Mouse (Mus musculus): ENCODE measurements around the gene Wrnip1. TPM values are rescaled to one million over a fixed set of nuclear protein-coding genes. Genes with fewer than 3 reads are reported as not detected.

The Wrnip1 gene
- total RNA-seq, 2 experiments from 2014 or later = 64.3 to 70.0 TPM

- DNase-seq (ENCODE audit: low spot score in 2 of 2) = no peak
Observed at GRCm38 (mm10) chr13:32803701-32804345, 2.0 kb downstream of the Wrnip1 start.

GRCm38 (mm10) chr13:32806820-32807219 is 5.0 kb downstream of the Wrnip1 start:
- DNase-seq (ENCODE audit: low spot score in 2 of 2) = no peak

- no peak for DNase-seq (ENCODE audit: low spot score in 2 of 2)
Observed at GRCm38 (mm10) chr13:32807624-32808023, 5.8 kb downstream of the Wrnip1 start.

DNA sequence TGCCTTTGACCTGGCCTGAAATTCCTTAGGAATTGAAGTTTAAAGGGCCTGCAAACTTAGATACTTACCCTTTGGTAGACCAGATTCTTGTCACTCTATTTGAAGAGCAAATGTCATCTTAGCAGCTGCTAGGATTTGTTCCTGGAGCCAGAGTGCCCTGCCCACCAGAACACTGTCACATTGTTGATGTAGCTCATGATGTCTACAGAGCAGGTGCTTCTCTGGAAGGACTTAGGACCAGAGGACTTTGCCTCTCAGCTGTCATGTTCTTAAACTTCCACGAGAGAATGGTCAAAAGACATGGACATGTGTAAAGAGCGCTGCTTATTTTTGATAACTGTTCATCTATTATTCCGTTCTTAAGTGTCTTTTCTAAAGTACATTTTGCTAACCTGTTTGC is 17.4 kb downstream of the Wrnip1 start:
- DNase-seq (ENCODE audit: low spot score in 2 of 2) = no peak

- no peak for DNase-seq (ENCODE audit: low spot score in 2 of 2)
Observed at GRCm38 (mm10) chr13:32819926-32820325, 18.1 kb downstream of the Wrnip1 start.

- no peak for DNase-seq (ENCODE audit: low spot score in 2 of 2)
Observed at GRCm38 (mm10) chr13:32821671-32822070, 19.8 kb downstream of the Wrnip1 start.

DNA sequence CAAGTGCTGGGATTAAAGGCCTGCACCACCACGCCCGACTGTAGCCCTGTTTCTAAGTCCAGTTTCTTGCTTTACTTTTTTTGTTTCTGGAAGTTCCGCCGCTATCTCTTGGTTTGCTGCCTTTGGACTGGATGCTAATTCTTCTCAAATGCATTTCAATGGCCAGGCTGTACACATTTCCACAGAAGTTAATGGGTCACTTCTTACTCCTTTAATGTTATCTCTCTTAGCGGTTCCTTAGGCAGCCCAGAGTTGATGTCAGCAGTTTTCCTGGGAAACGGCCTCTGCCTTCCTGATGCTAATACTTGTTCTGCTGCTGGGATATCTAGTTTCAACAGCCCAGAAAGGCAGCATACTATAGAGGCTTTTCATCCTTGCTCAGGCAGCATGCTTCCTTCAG is 21.3 kb downstream of the Wrnip1 start:
- no peak for DNase-seq (ENCODE audit: low spot score in 2 of 2)

DNA sequence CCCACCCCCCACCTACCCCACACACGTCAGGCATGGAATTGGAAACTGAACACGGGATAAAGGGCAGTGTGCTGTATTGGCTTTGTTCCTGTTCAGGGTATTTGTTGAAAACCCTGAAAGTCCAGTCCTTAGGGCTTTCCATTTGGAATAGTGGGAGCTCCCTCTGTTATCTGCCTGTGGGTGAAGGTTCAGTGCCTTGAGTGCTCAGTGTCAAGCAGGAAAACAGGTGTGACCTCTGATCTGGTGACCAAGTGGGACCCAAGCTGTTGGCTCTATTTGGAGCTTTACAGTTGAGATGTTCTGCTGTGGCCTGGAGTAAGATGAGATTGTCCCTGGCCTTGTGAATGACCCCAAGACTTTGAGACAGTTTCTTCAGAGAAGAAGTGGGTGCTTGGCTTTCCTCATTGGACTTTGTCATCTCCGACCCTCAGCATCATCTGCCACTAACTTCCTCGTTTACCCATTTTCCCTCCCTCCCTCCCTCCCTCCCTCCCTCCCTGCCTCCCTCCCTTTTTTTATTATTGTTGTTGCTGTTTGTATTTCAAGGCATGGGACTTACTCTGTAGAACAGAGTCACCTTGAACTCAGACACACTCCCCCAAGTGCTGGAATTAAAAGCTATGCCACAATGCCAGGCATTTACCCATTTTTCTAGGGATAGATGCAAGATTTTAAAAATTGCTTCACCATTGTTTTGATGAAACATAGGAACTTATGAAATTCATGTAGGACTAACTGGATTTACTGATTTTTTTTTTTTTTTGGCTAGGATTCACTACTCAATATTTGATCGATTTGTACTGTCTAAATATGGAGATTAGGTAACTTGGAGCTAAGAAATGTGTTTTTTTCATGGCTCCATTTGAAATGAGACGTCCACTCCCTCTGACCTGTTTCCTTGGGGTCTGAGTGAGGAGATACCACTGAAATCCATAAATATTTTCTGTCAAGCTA is 22.8 kb downstream of the Wrnip1 start:
- no peak for DNase-seq (ENCODE audit: low spot score in 2 of 2)

GRCm38 (mm10) chr13:32825546-32825945 is 23.7 kb downstream of the Wrnip1 start:
- DNase-seq (ENCODE audit: low spot score in 2 of 2) = no peak

DNA sequence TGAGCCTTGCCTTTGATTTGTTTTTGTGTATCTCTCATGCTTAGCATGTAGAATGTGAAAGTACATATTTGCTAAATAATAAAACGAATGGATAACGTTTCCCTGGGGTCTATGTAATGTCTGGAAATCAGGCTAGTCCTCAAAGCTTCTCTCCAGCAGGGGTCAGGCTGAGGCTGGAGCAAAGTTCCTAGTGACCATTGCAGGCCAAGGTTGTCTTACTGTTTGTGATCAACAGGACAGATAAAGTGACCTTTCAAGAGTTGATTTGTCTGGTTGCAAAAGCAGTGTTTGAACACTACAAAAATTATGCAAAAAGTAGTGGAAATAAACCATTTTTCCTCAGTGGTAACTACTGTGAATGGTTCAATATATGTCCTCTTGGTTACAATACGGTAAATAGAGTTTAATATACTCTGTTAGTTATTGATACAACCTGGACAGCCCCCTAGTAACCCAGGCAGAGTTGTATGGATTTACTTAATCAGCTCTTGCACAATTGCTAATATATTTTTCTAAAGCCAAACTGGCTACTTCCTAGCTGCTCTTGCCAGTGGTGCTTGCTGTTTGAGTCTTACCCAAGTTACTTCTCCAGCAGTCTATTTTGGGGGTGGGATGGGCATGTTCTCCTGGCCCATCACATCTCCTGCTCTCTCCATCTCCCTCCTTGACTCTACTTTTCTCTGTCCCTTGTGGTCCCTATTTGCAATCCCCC is 25.4 kb downstream of the Wrnip1 start:
- no peak for DNase-seq (ENCODE audit: low spot score in 2 of 2)

DNA sequence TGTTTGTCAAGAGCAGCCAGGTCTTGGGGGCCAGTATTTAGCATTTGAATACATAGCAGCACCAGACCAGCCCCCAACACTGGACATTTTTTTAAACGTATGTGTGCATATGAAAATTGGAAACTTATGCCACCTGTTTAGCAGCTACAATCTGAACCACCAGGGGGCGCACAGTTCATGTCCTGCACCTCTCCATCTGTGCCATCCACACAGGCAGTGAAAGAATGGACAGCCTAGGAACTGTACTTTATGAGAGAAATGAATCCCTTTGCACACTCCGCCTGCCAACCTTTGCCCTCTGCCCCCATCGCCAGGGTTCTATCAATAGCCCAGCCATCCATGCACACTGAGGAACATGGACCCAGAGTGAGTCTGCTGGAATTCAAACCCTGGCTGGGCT is 26.1 kb downstream of the Wrnip1 start:
- DNase-seq (ENCODE audit: low spot score in 2 of 2) = peak; percentile 57 to 65

DNA sequence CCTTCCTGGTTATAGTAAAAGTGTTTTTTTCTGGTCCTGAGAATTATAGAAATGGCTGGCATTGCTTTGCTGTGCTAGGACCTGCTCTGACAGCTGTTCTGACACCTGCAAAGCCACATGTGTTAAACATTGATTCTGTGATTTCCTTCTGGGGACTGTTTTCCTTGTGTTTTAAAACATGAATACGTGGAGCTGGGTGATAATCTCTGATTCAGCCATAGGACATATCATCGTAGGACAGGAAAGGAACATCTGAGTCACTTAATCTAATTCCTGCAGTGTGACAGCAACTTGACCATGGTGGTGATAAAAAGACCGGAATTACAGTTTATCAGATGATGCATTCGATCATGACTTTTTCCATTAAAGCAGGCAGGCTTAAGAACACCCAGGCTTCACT is 27.0 kb downstream of the Wrnip1 start:
- DNase-seq (ENCODE audit: low spot score in 2 of 2) = no peak

DNA sequence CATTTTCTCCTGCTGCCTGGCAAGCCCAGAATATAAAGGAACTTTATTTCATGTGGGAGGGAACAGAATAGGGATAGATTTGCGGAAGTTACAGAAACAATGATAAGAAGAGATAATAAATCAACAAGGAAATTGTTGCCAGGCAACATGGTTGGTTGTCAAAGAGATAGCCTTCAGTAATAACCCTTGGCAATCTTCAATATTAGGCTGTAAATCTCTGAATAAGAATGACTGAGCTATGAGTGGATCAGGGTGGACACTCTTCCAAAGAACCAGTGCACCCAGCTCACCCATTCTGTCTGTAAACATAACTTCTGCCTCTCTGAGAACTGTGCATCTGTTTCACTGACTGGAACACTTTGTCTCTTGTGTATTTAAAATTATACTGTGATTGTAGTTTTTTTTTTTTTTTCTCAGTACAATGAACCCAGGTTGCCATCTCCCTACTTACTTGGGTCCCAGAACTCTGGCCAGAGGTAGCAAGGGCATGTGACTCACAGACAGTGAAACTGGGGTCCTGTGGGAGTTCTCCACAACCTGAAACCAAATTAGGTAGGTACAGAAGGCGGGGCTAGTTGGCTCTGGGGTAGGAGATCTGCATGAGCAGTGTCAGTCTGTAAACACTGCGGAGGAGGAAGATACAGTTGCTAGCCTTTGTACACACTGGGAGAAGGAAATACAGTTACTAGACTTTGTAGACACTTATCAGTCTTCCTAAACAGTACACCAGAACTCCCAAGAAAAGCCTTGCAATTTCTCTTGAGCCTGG is 29.9 kb downstream of the Wrnip1 start:
- DNase-seq (ENCODE audit: low spot score in 2 of 2) = no peak

DNA sequence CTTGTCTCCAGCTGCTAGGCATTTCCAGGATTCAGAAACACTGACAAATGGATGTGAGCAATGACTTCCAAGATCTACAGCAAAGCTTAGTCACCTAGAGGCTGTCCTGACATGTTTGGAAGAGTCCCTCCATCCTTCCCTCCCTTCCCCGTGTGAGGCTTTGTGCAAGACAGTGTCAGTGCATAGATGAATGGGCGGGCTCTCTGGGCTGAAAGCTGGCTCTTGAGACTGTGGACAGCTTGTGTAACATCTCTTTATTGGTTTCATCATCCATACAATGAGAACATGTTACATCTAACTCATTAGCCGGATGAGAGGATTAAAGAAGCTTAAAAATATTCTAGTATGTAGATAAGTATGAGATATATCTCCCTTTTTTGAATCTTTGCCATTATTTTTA is 30.9 kb downstream of the Wrnip1 start:
- no peak for DNase-seq (ENCODE audit: low spot score in 2 of 2)

- DNase-seq (ENCODE audit: low spot score in 2 of 2) = no peak
Observed at GRCm38 (mm10) chr13:32833237-32833636, 31.4 kb downstream of the Wrnip1 start.

- no peak for DNase-seq (ENCODE audit: low spot score in 2 of 2)
Observed at GRCm38 (mm10) chr13:32834513-32834912, 32.7 kb downstream of the Wrnip1 start.

GRCm38 (mm10) chr13:32839314-32839713 is 37.5 kb downstream of the Wrnip1 start:
- no peak for DNase-seq (ENCODE audit: low spot score in 2 of 2)

- no peak for DNase-seq (ENCODE audit: low spot score in 2 of 2)
Observed at GRCm38 (mm10) chr13:32841349-32841748, 39.5 kb downstream of the Wrnip1 start.

- DNase-seq (ENCODE audit: low spot score in 2 of 2) = no peak
Observed at GRCm38 (mm10) chr13:32846221-32846620, 44.4 kb downstream of the Wrnip1 start.

DNA sequence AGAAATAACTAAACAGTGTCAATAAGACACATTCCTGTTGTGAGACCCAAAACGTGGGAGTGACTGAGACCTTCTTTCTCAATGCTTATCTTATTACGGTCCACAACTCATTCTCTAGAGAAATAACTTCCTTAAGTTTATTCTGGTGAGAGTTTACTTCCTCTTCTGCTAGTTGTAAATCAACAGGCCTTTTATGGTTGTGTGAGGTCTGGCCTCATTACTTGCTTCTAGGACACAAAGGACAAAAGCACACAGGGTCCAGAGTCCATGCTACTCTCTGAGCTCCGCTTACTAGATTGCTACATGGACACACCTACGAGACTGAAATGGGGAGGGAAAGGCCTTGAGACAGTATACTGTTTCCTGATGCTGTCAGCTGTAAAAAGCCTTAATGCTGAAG is 47.3 kb downstream of the Wrnip1 start:
- no peak for DNase-seq (ENCODE audit: low spot score in 2 of 2)

DNA sequence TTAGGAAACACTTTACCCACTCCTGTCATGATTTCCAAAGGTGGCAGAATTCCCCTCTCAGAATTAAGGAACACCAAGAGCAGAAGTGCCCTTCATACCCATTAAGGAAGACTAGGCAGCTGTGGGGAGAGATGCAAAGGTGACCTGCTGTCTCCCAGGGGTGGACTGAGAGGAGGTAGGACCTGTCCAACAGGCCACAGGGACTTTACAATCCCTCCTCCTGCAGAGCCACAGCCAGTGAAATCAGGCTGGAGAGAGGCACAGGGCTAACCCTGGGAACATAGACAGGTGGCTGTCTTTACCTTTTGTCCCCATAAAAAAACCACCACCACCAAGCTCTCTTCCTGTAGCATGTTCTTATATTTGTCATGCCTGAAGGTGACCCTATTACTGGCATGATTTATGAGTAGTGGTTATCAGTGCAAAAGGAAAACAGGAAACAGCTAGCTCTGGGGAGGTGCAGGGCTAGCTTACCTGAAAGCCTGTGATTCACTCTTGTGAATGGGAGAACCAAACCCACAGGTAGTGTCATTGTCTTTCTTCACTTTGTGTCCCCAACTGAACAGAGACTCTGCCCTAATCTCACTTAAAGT is 47.8 kb downstream of the Wrnip1 start:
- DNase-seq (ENCODE audit: low spot score in 2 of 2) = no peak

Data from left cerebral cortex, adult 18-20 months (tissue).